Mouse (Mus musculus) G1E (cell line): ENCODE data around the gene Coa4.

Experiments
- CTCF ChIP-seq: IDR thresholded peaks from 2 replicates; pipeline ENCODE4 v1.5.1; 2012; ENCODE audit warnings: low read depth, low read length, inconsistent platforms, mixed read lengths
- GATA1 ChIP-seq: IDR thresholded peaks from 2 replicates; pipeline ENCODE4 v1.6.1; 2012; ENCODE audit warnings: borderline replicate concordance, low read length, inconsistent platforms, mixed read lengths
- GATA2 ChIP-seq: IDR thresholded peaks from 2 replicates; pipeline ENCODE4 v1.6.1; 2012; ENCODE audit warnings: low read depth, low read length, inconsistent platforms, borderline replicate concordance
- POLR2AphosphoS5 ChIP-seq: IDR thresholded peaks from 2 replicates; pipeline ENCODE4 v1.6.1; 2012; ENCODE audit warnings: low read depth, low read length, inconsistent platforms; ENCODE audit not compliant: insufficient replicate concordance
- TAL1 ChIP-seq: conservative IDR thresholded peaks from 2 replicates; pipeline ENCODE4 v1.6.1; 2012; ENCODE audit warnings: low read depth, low read length, inconsistent platforms, mixed read lengths

DNA sequence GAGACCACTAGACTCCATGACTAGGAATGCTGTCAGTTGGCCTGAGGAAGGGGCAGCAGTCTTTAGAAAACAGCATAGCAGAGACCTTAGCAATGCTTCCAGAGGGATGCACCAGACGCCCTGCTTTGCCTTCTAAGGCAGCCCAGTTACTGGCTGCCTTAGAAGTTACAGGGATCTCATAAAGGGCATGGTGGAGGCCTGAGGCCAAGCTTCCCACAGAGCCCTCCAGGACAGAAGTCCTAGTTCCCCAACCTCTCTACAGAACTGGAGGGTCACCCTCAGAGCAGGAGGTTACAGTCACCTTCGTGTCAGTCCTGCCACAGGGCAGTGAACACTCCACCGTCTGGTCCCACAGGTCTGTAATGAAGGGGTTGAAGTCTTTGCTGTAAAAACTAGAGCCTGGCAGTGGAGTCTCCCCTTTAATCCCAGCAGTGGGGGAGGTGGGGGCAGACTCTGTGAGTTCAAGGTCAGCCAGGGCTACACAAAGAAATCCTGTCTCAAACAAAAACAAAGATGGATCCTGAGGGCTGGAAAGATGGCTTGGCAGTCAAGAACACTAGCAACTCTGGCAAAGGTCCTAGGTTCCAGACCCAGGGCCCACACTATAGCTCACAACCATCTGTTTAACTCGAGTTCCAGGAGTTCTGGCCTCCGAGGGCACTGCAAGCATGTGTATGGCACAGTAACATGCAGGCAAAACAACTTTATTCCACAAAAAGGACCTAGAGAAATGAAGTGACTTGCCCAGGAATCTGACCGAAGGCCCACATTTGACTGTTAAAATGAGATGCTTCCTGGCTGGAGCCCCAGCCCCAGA is 35.6 kb upstream of the Coa4 start:
- TF ChIP-seq CTCF (no peak), GATA1 (no peak), GATA2 (no peak), POLR2AphosphoS5 (peak; percentile 44; the same call in 1 of the 2 replicates), TAL1 (no peak)
